Mouse (Mus musculus) midbrain, embryonic 12.5 days (tissue): ENCODE results near the gene Dgkb. TPM values are rescaled to one million over a fixed set of nuclear protein-coding genes. Genes with fewer than 3 reads are reported as not detected.

Source experiments
- ATAC-seq: fragments of 200-750 bp; cut with Nextera tagmentation; 2 replicates; pipeline ENCODE4 v1.8.0; 2017; ENCODE audit warnings: low read depth, moderate TSS enrichment, moderate library complexity; ENCODE audit not compliant: low FRiP score
- H3K27ac ChIP-seq: fragments of 300-500 bp; sonication (generic); replicated peaks from 2 replicates; pipeline ENCODE4 v1.5.1; 2016; ENCODE audit warnings: mild to moderate bottlenecking
- H3K27me3 ChIP-seq: fragments of 300-500 bp; sonication (generic); 2 replicates; pipeline ENCODE4 v1.6.1; 2016; ENCODE audit warnings: mild to moderate bottlenecking
- H3K36me3 ChIP-seq: fragments of 300-500 bp; sonication (generic); 2 replicates; pipeline ENCODE4 v1.6.1; 2016
- H3K4me1 ChIP-seq: fragments of 300-500 bp; sonication (generic); 2 replicates; pipeline ENCODE4 v1.6.1; 2016
- H3K4me2 ChIP-seq: fragments of 300-500 bp; sonication (generic); replicated peaks from 2 replicates; pipeline ENCODE4 v1.6.1; 2016; ENCODE audit warnings: mild to moderate bottlenecking, moderate library complexity
- H3K4me3 ChIP-seq: fragments of 300-500 bp; sonication (generic); 2 replicates; pipeline ENCODE4 v1.5.1; 2016; ENCODE audit warnings: mild to moderate bottlenecking
- H3K9ac ChIP-seq: fragments of 300-500 bp; sonication (generic); replicated peaks from 2 replicates; pipeline ENCODE4 v1.6.1; 2016; ENCODE audit warnings: mild to moderate bottlenecking, moderate library complexity
- H3K9me3 ChIP-seq: fragments of 300-500 bp; sonication (generic); 2 replicates; pipeline ENCODE4 v1.6.1; 2016; ENCODE audit warnings: mild to moderate bottlenecking
- WGBS: fragments of 180-500 bp; shearing (Covaris S2); methylation state at CpG from one replicate; pipeline ENCODE4 v1.1.7; 2016; 5-methylcytosine and 5-hydroxymethylcytosine counted together
- polyA plus RNA-seq: library from polyadenylated mRNA; unstranded; fragments of >200 nt; fragmentation: Nextera tagmentation; extraction: Ambion mirVana; gene quantifications from 2 replicates; pipeline ENCODE4 v1.2.1, GENCODE M21; 2016

Dgkb gene
- polyA plus RNA-seq, result 1.2 and 1.3 TPM in 2 replicates

DNA sequence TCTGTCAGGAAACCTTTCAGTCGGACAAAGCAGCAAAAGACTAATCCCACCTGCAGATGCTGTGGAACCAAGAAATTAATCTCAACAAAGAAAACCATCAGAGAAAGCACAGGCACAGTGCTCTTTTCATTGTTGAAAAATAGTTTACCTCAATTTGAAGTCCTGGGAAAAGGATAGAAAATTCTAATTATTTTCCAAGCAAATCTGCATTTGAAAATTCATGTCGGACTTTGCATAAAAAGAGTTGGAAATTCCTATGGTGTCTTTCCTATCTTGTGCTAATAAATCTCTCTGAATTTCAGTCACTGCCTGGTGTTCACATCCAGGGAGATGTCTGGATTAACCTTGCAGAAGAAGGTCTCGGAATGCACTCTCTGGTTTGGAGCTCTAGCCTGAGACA is at the start of gene Dgkb:
Gene Dgkb, plus strand, starts transcription at position 301 of the 400 bp plus-strand sequence.
- Histone ChIP-seq H3K9me3 (no peaks in the 10 kb centered on the region), H3K27ac (no peak within 1 kb of the TSS), H3K9ac (no peak within 1 kb of the TSS), H3K4me3 (no peak within 1 kb of the TSS), H3K4me2 (no peak within 1 kb of the TSS), H3K27me3 (no peaks in the 10 kb centered on the region), H3K36me3 (no peaks in the 10 kb centered on the region), H3K4me1 (0 out of 2 replicates have a peak, but pooled peaks cover 2% of the 10 kb centered on the region)
- WGBS, result 76% methylated on average over 3 of the region's 3 CpGs
- ATAC-seq, result no peak

- Histone ChIP-seq H3K27ac (no peak overlapping the region), H3K4me3 (no peak overlapping the region), H3K27me3 (no peaks in the 10 kb centered on the region), H3K36me3 (no peaks in the 10 kb centered on the region), H3K9me3 (no peaks in the 10 kb centered on the region), H3K4me1 (peaks cover 7% of the 10 kb centered on the region), H3K4me2 (no peak overlapping the region), H3K9ac (no peak overlapping the region)
- WGBS, result 90% methylated on average over 1 of the region's 1 CpGs
- no peak for ATAC-seq
These were observed 47.7 kb upstream of the Dgkb start for GRCm38 (mm10) chr12:37769844-37770243.

DNA sequence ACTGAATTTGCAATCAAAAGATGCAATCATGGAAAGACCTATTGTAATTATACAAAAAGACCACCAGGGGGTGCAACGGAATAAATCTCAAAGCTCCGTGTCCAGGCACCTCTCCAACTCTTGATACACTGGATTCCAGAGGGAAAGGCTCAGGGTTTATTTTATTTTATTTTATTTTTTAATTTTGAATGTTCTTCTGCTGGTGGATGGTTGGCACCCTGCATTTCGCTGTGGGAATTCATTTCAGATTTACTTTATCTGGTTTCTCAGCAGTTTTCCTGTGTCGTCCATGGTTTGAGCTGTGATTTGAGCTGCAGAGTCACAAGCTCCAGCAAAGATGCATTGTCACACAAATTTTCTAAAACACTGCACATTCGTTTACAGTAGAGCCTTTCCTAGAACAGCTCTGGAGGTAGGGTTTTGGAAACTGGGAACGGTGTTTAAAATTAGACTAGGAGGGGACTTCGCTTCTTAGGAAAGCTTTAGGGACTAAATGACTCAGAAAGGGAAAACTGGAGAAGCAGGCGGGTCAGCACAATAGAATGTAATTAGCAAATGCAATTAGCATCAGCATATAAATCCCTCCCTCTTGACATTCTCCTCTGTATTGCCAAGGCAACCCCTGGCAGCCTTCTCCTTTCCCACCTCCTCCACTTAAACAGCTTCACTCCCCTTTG is 43.7 kb upstream of the Dgkb start:
- Histone ChIP-seq H3K9ac (no peak overlapping the region), H3K36me3 (no peaks in the 10 kb centered on the region), H3K27me3 (no peaks in the 10 kb centered on the region), H3K4me2 (peak overlapping the region; percentile 47), H3K4me3 (peak overlapping the region; percentile 22), H3K27ac (0 out of 2 replicates have a peak overlapping the region, but pooled peaks have one; percentile 20), H3K4me1 (peaks cover 7% of the 10 kb centered on the region), H3K9me3 (no peaks in the 10 kb centered on the region)
- WGBS, result 9% methylated on average over 8 of the region's 8 CpGs
- peak; percentile 92 for ATAC-seq

DNA sequence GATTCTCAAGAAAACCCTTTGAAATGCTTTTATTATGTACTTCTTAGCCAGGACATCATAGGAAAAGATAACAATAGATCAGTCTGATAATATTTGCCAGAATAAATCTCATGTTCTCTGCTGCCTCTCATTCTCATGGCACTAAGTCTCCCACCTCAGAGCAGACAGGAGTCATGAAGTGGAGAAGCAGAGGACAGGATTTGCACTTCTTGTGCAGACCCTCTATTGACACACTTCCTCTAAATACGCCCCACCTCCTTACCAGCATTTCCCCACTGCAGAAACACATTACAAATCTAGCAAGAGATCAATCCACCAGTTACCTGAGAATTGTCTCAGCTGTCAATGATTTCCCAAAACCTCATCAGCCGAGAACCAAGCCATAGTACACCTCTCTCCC is 42.9 kb upstream of the Dgkb start:
- Histone ChIP-seq H3K4me3 (no peak overlapping the region), H3K4me2 (no peak overlapping the region), H3K9ac (no peak overlapping the region), H3K36me3 (no peaks in the 10 kb centered on the region), H3K4me1 (peaks cover 7% of the 10 kb centered on the region), H3K9me3 (no peaks in the 10 kb centered on the region), H3K27ac (no peak overlapping the region), H3K27me3 (no peaks in the 10 kb centered on the region)
- WGBS, result 36% methylated on average over 2 of the region's 2 CpGs
- ATAC-seq, result peak; percentile 17; the same call in 1 of the 2 replicates

DNA sequence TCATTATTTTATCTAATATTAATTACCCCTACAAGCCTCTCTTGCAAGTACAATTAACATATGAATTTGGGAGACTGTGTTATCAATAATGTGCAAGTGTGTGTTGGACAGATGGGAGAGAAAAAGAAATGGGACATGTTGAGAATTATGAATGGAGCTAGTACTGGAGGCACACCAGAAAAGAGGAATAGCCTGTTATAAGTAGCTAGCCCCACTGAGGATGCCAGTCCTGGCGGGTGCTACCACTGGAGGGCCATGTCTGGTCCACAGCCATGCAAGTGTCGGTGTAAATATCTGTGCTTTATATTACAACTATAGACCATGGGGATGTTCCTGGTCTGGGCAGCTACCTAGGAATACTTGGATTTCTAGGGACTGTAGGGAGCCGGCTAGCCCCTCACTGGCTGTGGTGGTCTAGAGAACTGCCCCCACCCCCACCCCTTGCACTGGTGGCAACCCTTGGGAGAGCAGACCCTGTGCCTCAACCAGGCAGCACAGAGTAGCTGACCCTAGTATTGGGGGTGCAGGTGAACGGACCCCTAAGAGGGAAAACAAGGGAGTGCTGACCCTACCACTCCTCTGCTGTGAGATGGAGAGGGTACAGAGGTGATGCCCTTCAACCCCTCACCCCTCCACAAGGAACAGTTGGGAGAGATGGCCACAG is 21.1 kb upstream of the Dgkb start:
- Histone ChIP-seq H3K4me3 (no peak overlapping the region), H3K36me3 (no peaks in the 10 kb centered on the region), H3K27me3 (no peaks in the 10 kb centered on the region), H3K9ac (no peak overlapping the region), H3K9me3 (no peaks in the 10 kb centered on the region), H3K27ac (no peak overlapping the region), H3K4me1 (no peaks in the 10 kb centered on the region), H3K4me2 (no peak overlapping the region)
- WGBS, result 93% methylated on average over 4 of the region's 4 CpGs
- ATAC-seq, result peak; percentile 44; the same call in 1 of the 2 replicates

GRCm38 (mm10) chr12:37814122-37814521 is 3.4 kb upstream of the Dgkb start:
- no peaks in the 10 kb centered on the region for H3K36me3 ChIP-seq
- H3K9me3 ChIP-seq, result no peaks in the 10 kb centered on the region
- no peak for ATAC-seq
- H3K4me2 ChIP-seq, result no peak overlapping the region
- H3K27me3 ChIP-seq, result no peaks in the 10 kb centered on the region
- 84% methylated on average over 3 of the region's 3 CpGs for WGBS
- H3K4me1 ChIP-seq, result 0 out of 2 replicates have a peak, but pooled peaks cover 2% of the 10 kb centered on the region
- no peak overlapping the region for H3K27ac ChIP-seq
- no peak overlapping the region for H3K4me3 ChIP-seq
- H3K9ac ChIP-seq, result no peak overlapping the region

GRCm38 (mm10) chr12:37821052-37821810 is 3.7 kb downstream of the Dgkb start:
- ATAC-seq, result no peak
- Histone ChIP-seq H3K27me3 (no peaks in the 10 kb centered on the region), H3K36me3 (no peaks in the 10 kb centered on the region), H3K4me1 (0 out of 2 replicates have a peak, but pooled peaks cover 2% of the 10 kb centered on the region), H3K4me3 (no peak overlapping the region), H3K4me2 (no peak overlapping the region), H3K9me3 (no peaks in the 10 kb centered on the region), H3K27ac (no peak overlapping the region), H3K9ac (no peak overlapping the region)
- 92% methylated on average over 8 of the region's 8 CpGs for WGBS

DNA sequence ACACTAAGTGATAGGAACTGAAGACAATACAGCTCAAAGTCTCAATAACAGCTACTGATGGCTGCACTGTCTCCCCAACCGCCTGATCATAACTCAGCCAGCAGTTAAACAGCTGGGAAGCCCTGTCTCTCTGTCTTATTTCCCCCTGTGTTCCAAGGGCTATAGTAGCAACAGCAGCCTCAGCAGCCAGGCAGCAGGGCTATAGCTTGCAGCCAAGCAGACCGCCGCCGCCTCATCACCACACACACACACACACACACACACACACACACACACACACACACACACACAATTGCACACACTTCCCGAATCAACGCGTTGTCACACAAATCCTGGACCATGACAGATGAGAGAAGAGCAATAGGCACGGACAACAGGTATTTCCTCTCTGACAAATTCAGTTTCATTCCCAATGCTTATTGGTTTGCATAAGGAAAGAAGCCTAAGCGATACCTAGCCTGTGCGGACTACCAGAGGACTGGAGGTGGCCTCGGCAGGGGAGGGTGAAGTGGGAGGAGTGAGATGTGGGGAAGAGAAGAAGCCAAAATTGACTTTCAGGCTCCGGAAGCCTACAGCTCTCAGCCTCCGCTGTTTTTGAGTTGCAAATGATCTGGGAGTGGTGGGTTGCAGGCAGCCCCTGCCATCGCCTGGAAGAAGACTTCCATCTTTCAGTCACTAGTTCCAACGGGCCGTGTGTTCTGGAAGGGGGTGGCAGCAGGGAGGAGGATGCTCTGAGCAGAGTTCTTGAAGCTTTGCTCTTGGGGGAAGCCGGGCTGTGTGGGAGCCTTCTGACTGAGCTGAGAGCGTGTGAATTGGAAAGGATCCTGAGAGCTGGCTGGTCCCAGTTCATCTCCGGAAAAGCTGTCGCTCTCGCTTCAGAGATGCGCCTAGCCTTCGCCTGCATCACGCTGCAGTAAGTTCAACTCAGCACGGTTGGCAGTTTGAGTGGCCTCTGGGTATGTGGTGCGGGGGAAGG is 62.8 kb downstream of the Dgkb start:
- peak; percentile 84 for ATAC-seq
- H3K9ac ChIP-seq, result peak overlapping the region; percentile 49
- no peak overlapping the region for H3K27ac ChIP-seq
- peak overlapping the region; percentile 40 for H3K4me3 ChIP-seq
- WGBS, result 1% methylated on average over 23 of the region's 26 CpGs
- peaks cover 5% of the 10 kb centered on the region; the same call in 1 of the 2 replicates for H3K4me1 ChIP-seq
- H3K9me3 ChIP-seq, result no peaks in the 10 kb centered on the region
- H3K4me2 ChIP-seq, result peak overlapping the region; percentile 76
- H3K27me3 ChIP-seq, result no peaks in the 10 kb centered on the region
- H3K36me3 ChIP-seq, result no peaks in the 10 kb centered on the region

GRCm38 (mm10) chr12:37881376-37881775 is 63.9 kb downstream of the Dgkb start:
- ATAC-seq, result no peak
- peaks cover 5% of the 10 kb centered on the region; the same call in 1 of the 2 replicates for H3K4me1 ChIP-seq
- 2% methylated on average over 10 of the region's 10 CpGs for WGBS
- H3K4me2 ChIP-seq, result peak overlapping the region; percentile 76
- H3K4me3 ChIP-seq, result peak overlapping the region; percentile 40
- no peaks in the 10 kb centered on the region for H3K36me3 ChIP-seq
- no peaks in the 10 kb centered on the region for H3K27me3 ChIP-seq
- no peaks in the 10 kb centered on the region for H3K9me3 ChIP-seq
- no peak overlapping the region for H3K27ac ChIP-seq
- no peak overlapping the region for H3K9ac ChIP-seq

DNA sequence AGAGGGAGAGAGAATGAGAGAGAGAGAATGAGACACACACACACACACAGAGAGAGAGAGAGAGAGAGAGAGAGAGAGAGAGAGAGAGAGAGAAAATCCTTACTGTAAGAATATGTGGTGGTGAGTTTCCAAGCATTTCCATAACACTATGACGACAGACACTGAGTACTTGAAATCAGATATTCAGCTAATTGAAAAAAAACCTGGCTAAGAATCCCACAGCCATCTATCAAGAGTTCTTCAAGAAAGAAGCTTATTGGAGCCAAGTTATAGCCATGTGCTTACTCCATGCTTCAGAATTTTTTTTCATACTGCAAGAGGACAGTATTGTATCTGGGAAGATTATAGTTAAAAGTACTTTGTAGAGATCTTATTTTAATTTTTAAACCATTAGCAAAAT is 65.3 kb downstream of the Dgkb start:
- no peak for ATAC-seq
- Histone ChIP-seq H3K4me3 (no peak overlapping the region), H3K9ac (no peak overlapping the region), H3K27me3 (no peaks in the 10 kb centered on the region), H3K4me2 (no peak overlapping the region), H3K4me1 (peaks cover 5% of the 10 kb centered on the region; the same call in 1 of the 2 replicates), H3K27ac (no peak overlapping the region), H3K36me3 (no peaks in the 10 kb centered on the region), H3K9me3 (no peaks in the 10 kb centered on the region)
- WGBS, result 84% methylated on average over 1 of the region's 1 CpGs

DNA sequence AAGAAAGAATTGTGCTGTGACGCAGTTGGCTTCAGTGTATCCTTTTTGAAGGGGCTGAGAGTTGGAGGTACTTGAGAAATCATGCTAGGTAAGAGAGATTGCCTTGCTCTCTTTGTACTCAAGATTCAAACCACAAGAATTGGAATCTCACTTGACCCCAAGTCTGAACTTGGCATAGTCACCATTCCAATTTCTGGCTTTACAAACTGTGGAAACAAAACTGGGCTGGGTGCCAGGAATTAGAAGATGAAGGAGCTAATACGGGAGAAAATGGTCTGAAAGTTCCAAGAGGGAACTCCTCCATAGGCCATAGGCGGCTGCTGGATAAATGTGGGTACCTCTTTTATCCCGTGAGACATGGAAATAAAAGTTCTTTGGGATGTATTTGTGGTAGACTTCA is 66.3 kb downstream of the Dgkb start:
- 83% methylated on average over 4 of the region's 4 CpGs for whole genome bisulfite sequencing
- H3K9ac ChIP-seq, result no peak overlapping the region

More for the DNA sequence above, 66.3 kb downstream of the Dgkb start:
- peaks cover 5% of the 10 kb centered on the region; the same call in 1 of the 2 replicates for H3K4me1 ChIP-seq
- H3K27ac ChIP-seq, result no peak overlapping the region
- no peak for ATAC-seq
- no peaks in the 10 kb centered on the region for H3K9me3 ChIP-seq
- no peaks in the 10 kb centered on the region for H3K36me3 ChIP-seq
- no peak overlapping the region for H3K4me3 ChIP-seq
- H3K4me2 ChIP-seq, result no peak overlapping the region
- H3K27me3 ChIP-seq, result no peaks in the 10 kb centered on the region
